Mouse (Mus musculus) megakaryocyte, embryonic 14.5 days (primary cell): ENCODE data around the gene Agfg2.

ENCODE experiments used
- FLI1 ChIP-seq: IDR thresholded peaks from 2 replicates; pipeline ENCODE4 v1.6.1; 2012; ENCODE audit warnings: low read length, inconsistent platforms, mixed read lengths
- GATA1 ChIP-seq: IDR thresholded peaks from 3 replicates; pipeline ENCODE4 v1.6.1; 2012; ENCODE audit warnings: mixed read lengths, low read length, inconsistent platforms, borderline replicate concordance

DNA sequence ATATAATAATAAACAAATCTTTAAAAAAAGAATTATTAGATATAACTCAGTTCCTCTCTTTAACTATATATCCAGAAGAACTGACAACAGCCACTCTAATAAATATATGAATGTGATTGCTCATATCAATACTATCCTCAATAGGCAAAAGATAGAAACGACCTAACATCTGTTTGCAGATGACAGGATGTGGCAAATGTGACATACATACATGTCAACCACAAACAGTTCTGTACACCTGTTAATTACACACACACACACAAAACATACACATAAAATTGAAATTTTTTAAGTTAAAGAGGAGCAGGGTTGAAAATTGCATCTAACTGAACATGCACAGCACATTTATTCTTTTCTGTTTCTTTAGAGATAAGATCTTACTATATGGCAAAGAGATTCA is 7.4 kb upstream of the Agfg2 start:
- TF ChIP-seq GATA1 (no peak), FLI1 (no peak)
